Mouse (Mus musculus): ENCODE data around the gene Pde4d.
A peak's percentile ranks its signal among the peaks of the same experiment; 100 is the strongest.

Gene Pde4d

GRCm38 (mm10) chr13:108854090-108854489 is 404.3 kb downstream of the Pde4d start:
- no peak for DNase-seq

GRCm38 (mm10) chr13:108856776-108857435 is 407.2 kb downstream of the Pde4d start:
- no peak for DNase-seq

GRCm38 (mm10) chr13:108859336-108859735 is 409.6 kb downstream of the Pde4d start:
- no peak for DNase-seq

- DNase-seq, result no peak
Measured at GRCm38 (mm10) chr13:108860737-108861136, 411.0 kb downstream of the Pde4d start.

GRCm38 (mm10) chr13:108861707-108862106 is 412.0 kb downstream of the Pde4d start:
- no peak for DNase-seq

- no peak for DNase-seq
Measured at GRCm38 (mm10) chr13:108862173-108862572, 412.4 kb downstream of the Pde4d start.

- DNase-seq, result no peak
Measured at GRCm38 (mm10) chr13:108900160-108900559, 450.4 kb downstream of the Pde4d start.

GRCm38 (mm10) chr13:108905121-108905520 is 455.4 kb downstream of the Pde4d start:
- DNase-seq, result no peak

- no peak for DNase-seq
Measured at GRCm38 (mm10) chr13:108909193-108909592, 459.4 kb downstream of the Pde4d start.

GRCm38 (mm10) chr13:108914626-108915025 is 464.9 kb downstream of the Pde4d start:
- no peak for DNase-seq

- no peak for DNase-seq
Measured at GRCm38 (mm10) chr13:108921146-108921545, 471.4 kb downstream of the Pde4d start.

GRCm38 (mm10) chr13:108934854-108935253 is 485.1 kb downstream of the Pde4d start:
- no peak for DNase-seq

- no peak for DNase-seq
Measured at GRCm38 (mm10) chr13:108937272-108937671, 487.5 kb downstream of the Pde4d start.

- DNase-seq, result no peak
Measured at GRCm38 (mm10) chr13:108952911-108953310, 503.2 kb downstream of the Pde4d start.

- DNase-seq, result no peak
Measured at GRCm38 (mm10) chr13:108956059-108956458, 506.3 kb downstream of the Pde4d start.

- DNase-seq, result no peak
Measured at GRCm38 (mm10) chr13:108964056-108964455, 514.3 kb downstream of the Pde4d start.

- no peak for DNase-seq
Measured at GRCm38 (mm10) chr13:108981144-108981543, 531.4 kb downstream of the Pde4d start.

- DNase-seq, result no peak
Measured at GRCm38 (mm10) chr13:108998739-108999138, 549.0 kb downstream of the Pde4d start.

GRCm38 (mm10) chr13:109024703-109025102 is 575.0 kb downstream of the Pde4d start:
- no peak for DNase-seq

GRCm38 (mm10) chr13:109047126-109047525 is 597.4 kb downstream of the Pde4d start:
- DNase-seq, result peak; percentile 36

- DNase-seq, result no peak
Measured at GRCm38 (mm10) chr13:109052805-109053204, 603.1 kb downstream of the Pde4d start.

- DNase-seq, result peak; percentile 72
Measured at GRCm38 (mm10) chr13:109053242-109054018, 603.7 kb downstream of the Pde4d start.

GRCm38 (mm10) chr13:109058045-109058444 is 608.3 kb downstream of the Pde4d start:
- no peak for DNase-seq

- no peak for DNase-seq
Measured at GRCm38 (mm10) chr13:109066581-109067159, 616.9 kb downstream of the Pde4d start.
